Mouse (Mus musculus): ENCODE data around the gene Sema6c. TPM values are rescaled to one million over a fixed set of nuclear protein-coding genes. Genes with fewer than 3 reads are reported as not detected.
"Not testable (repeated sequence)": the region's sequence is repeated elsewhere in the genome, so short reads cannot be mapped to it uniquely, and the experiment has no call there.

Gene Sema6c
- total RNA-seq (2021): 10 to 100 TPM; 24.7 to 25.3 TPM

DNA sequence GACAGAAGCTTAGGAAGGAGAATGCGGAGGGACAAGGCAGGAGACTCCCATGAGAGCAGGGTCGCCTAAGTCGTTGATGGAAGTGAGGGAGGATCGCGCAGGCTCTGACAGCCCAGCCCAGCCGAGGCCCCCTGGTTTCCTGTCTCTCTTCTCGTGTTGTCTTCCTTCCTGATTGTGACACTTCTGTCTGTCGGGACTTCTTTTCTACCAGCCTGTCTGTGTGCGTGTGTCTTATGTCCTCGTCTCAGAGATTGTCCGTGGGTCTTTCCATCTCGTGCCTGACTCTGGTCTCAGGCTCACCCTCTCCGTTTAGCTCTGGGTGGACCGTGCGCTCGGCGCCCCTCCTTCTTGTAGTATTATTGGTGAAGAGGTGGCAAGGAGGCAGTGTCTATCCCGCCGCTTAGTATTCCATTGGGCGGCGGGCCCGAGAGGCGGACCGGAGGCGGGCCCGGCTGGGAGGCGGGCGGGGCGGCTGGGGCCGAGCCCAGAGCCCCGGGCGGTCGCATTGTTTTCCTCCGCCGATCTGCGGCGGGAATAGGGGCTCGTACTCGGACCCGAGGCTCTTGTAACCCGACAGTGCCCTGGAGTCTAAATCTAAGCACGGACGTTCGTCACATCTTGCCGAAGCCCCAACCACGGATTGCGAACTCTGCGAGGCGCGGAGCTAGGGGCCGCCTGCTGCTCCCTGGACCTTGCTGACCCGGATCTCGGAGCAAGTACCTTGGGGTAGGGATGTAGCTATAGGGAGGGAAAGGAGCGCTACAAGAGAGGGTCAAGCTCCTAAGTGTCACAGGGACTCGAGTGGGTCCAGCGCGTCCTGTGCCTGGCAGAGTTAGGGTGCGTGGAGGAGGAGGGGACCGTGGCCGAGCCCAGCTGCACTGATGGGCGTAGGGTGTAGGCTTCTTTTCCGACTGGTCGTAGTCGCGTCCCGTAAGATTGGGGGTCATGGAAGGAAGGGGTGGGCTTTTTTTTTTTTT lies at the start of gene Sema6c:
Sema6c (plus strand) TSS at position 471 of the 977 bp plus-strand sequence.
- intact Hi-C loops (cut with DNase I): no loop called here
- peak; percentile 87 to 94 for DNase-seq (ENCODE audit: low spot score in 2 of 2)

DNA sequence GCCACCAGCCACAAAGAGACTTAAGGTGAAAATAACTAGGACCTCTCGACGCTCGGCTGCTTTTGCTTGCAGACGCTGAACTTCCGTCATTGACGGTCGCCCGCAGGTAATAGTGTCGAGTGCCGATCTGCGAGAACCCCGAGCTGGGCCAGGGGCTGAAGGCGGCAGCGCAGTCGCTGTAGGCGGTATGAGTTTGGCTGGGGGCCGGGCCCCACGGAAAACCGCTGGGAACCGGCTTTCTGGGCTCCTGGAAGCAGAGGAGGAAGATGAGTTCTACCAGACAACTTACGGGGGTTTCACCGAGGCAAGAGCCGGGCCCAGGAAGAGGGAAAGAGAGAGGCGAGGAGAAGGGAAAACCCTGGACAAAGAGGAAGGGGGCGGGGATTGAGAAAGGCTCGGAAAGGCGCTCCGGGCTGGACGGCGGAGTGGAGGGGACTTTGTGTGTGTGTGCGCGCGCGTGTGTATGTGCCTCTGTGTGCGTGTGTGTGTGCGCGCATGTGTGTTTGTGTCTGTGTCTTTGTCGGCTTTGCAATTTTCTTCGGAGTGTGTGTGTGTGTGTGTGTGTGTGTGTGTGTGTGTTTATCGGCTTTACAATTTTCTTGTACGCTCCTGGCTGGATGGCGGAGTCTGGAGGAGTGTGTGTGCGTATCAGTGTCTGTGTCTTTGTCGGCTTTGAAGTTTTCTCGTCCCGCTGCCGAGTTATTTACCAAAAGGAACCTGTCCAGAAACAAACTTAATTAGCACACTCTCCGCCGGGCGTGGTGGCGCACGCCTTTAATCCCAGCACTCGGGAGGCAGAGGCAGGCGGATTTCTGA lies 49.1 kb upstream of the Sema6c start, which contains the start of gene Vps72:
Vps72 (plus strand) TSS at position 112 of the 816 bp plus-strand sequence.
- intact Hi-C loops (cut with DNase I): loop anchor here (2.0 kb wide), 1 partner anchor 22 kb away; no protein-coding TSS in a partner anchor
- DNase-seq (ENCODE audit: low spot score in 2 of 2): peak; percentile 91 to 96

DNA sequence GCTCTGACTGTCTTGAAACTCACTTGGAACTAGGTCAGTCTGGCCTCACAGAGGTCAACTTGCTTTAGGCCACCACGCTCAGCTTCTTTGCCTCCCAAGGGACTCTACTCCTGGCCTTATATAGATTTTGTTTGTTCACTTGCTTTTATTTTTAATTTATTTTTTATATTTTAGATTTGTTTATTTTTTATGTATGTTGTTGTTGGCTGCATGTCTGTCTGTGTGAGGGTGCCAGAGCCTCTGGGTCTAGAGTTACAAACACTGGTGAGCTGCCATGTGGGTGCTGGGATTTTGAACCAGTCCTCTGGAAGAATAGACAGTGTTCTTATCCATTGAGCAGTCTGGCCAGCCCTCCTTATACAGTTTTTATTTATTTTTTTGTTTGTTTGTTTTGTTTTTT lies 47.5 kb upstream of the Sema6c start:
- DNase-seq (ENCODE audit: low spot score in 2 of 2): no peak
- intact Hi-C loops (cut with DNase I): no loop called here

DNA sequence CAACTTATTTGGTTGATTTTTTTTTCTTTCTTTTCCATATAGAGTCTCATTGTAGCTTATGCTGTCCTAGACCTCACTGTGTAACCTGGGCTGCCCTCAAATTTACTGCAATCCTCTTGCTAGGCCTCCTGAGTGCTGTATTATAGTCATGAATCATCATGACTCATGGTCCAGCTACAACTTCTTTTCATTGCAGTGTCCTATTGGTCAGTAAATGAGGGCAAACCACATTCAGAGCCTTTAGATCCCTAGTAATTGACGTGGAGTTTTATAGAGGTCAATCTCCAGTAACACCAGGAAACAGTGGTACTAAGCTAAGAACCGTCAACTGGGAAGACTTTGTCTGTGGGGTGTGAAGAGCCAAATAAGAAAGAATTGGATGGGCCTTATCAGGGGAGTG lies 42.5 kb upstream of the Sema6c start:
- no peak for DNase-seq (ENCODE audit: low spot score in 2 of 2)
- intact Hi-C loops (cut with DNase I): no loop called here

DNA sequence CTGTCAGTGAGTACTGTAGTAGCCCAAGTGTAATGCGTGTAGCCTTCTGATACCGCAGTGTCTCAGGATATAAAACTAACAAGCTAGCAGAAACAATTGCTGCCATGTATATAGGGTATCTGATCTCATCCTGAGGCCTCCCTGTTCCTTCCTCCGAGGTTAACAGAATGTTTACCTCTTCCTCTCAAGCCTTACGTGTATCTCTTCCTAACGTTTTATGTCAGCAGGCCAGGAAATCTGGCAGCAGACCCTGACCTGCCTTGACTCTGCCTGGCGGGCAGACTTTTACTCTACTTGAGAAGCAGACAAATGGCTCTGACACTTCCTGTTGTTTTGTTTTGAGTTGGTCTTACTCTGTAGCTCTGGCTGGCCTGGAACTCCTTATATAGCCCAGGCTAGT lies 38.7 kb upstream of the Sema6c start:
- no peak for DNase-seq (ENCODE audit: low spot score in 2 of 2)
- intact Hi-C loops (cut with DNase I): no loop called here

DNA sequence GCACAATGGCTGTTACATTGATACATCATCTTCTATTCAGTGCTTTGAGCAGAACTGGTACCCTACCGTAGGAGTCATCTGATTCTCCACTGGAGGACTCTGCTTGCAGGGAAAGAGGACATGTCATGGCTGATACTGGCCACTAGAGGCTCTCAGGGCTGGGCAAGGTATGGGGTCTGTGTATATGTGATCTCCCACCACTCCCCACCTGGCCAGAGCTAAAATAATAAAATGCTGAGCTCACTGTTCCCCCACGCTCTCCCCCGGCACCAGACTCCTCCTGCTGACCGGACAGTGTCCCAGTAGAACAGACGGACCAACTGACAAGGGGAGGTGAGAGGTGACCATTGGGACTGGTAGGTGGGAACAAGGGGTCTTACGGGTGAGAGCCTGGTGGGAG lies 36.0 kb upstream of the Sema6c start, which contains the start of gene Tmod4:
Tmod4 (plus strand) TSS at position 231 of the 400 bp plus-strand sequence.
- intact Hi-C loops (cut with DNase I): no loop called here
- DNase-seq (ENCODE audit: low spot score in 2 of 2): no peak

DNA sequence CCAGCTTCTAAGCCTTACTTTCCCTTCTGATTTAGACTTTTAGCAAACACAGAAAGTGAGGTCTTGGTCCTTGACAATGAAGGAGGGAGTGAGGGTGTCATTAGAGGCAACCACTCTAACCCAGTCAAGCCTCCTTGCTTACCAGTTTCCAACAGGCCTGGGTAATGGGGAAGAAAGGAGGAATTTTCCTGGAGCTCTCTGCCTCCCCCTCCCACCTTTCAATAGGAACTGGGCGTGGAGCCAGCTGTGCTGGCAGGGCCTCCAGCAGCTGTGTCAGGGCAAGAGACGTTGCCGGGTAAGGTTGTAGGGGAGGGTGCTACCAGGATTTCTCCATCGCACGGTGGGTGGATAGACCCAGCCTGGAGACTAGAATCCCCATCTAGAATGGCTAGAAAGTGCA lies 35.3 kb upstream of the Sema6c start:
- peak in 1 of 2 experiments; percentile 42 for DNase-seq (ENCODE audit: low spot score in 2 of 2)
- intact Hi-C loops (cut with DNase I): no loop called here

DNA sequence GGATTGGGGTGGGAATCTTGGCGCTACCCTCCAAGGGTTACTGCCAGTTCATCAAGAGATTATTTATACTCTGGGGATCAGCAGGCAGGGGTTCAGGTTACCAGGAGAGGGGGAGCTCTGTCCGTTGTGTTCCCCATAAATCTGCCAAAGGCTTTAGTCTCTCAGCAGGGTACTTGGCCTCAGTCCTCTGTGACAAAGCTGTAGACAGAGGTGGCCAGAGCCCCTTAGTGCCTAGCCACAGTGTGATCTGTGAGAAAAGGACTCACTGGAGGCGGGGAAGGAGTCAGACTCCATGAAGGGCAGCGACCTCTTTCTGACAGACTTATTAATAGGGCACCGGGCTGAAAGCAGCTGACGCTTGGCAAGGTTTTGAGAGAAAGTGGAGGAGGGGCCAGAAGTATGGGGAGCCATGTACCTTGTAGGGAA lies 31.0 kb upstream of the Sema6c start:
- DNase-seq (ENCODE audit: low spot score in 2 of 2): no peak

DNA sequence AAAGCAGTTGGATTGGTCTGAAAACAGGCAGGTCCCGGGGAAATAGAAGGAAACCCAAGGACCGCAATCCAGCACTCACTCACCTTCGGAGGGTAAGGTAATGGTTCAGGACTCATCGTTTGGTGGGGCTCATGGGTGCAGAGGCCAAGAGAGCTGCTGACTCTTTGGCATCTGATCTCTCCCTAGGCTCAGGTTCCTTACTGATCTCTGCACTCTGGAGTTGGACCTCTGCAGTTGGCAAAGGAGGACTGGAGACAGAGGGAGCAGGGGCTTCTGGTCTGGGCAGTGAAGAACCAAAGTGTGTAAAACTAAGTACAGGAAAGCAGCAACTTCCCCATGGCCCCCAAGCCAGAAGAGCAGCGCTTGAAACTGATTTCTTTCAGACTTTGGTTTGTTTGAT lies 30.2 kb upstream of the Sema6c start:
- intact Hi-C loops (cut with DNase I): no loop called here
- no peak for DNase-seq (ENCODE audit: low spot score in 2 of 2)

More for the DNA sequence above, 31.0 kb upstream of the Sema6c start:
- intact Hi-C loops (cut with DNase I): no loop called here

DNA sequence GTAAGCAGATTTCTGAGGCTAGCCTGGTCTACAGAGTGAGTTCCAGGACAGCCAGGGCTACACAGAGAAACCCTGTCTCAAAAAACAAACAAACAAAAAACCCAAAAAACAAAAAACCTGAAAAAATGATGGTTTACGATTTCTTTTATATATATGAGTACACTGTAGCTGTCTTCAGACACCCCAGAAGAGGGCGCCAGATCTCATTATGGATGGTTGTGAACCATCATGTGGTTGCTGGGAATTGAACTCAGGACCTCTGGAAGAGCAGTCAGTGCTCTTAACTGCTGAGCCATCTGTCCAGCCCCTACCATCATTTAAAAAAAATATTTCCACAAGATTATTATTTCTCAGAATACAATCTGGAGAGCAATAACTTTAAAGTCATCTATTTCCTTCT lies 27.9 kb upstream of the Sema6c start:
- intact Hi-C loops (cut with DNase I): loop anchor here (2.0 kb wide), 1 partner anchor 22 kb away; the partner anchor contains the start of gene Vps72
- DNase-seq (ENCODE audit: low spot score in 2 of 2): not testable (repeated sequence)

DNA sequence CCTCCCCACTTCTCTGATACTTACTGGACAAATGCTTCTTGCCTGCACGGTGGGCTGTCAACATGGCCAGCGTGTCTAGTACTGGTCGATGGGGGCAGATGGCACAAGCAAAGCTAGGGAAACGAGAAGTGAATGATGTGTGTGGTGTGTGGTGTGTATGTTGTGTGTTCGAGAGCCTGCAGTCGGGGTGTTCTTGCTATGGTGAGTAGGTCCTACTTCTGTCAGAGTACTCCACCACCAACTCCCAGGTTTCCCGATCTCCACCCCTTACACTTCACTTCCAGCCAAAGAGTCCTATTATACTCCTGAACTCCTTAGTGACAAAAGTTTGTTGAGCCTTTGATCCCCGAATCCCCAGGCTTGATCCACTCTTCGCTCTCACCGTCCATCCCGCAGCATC lies 27.1 kb upstream of the Sema6c start:
- intact Hi-C loops (cut with DNase I): loop anchor here (2.0 kb wide), 1 partner anchor 22 kb away; the partner anchor contains the start of gene Vps72
- DNase-seq (ENCODE audit: low spot score in 2 of 2): no peak

DNA sequence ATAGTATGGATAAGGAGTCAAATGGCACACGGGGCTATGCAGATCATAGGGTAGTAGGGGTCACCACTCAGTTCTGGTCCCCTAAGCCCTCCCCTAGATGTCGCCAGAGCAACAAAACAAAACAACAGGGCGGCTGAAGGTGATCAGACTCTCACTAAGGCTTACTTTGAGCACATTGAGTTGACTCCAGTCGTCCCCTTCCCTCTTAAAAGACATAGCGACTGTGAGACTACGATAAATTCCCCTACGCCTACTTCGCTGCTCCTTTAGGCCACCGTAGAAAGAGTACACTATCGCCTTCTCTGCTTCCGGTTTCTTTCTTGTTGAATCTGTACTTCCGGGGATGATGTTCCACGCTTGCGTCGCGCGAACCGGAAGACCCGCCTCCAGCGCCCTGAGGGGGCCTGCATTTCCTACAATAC lies 26.6 kb upstream of the Sema6c start, which contains the start of the genes Scnm1 and Lysmd1:
Scnm1 (minus strand) TSS at position 332 of the 422 bp plus-strand sequence.
Lysmd1 (plus strand) TSS at position 409 of the 422 bp plus-strand sequence.
- intact Hi-C loops (cut with DNase I): loop anchor here (2.0 kb wide), 1 partner anchor 23 kb away; the partner anchor contains the start of gene Vps72
- DNase-seq (ENCODE audit: low spot score in 2 of 2): peak; percentile 88 to 98

DNA sequence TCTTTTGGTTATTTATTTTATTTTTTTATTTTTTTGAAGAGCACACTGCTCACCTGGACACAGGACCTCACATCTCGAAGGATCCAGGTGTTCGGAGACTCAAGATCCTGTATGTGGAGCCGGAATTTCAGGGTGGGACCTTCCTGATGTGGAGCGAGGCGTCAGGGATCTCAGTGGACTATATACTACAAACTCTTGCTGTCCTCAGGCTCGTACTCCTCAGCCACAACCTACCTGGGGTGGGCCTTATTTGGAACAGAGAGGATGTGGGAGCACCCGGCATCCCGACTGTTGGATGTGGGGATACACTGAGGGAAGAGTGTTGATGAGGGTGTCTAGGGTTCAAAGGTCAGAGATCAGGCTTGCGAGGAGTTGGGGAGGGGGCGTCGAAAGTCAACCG lies 26.1 kb upstream of the Sema6c start:
- intact Hi-C loops (cut with DNase I); DNase-seq (ENCODE audit: low spot score in 2 of 2): not testable (repeated sequence)

DNA sequence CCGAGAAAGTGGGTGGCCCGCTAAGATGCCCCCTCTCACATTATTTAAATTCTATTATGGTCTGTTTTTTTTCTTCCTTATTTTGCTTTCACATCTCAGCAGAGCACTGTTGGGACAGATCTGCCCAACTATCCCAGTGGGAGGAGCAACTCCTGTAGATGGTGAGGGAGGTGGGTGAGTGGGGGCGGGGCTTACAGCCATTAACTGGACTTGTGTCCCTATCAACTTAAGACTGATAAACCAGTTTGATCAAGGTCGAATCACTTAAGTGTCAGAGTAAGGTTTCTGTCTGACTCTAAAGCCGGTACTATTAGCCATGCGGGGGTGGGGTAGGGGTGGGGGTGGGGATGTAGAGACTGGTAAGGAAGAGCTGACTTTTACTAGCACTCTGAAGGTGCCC lies 25.2 kb upstream of the Sema6c start:
- intact Hi-C loops (cut with DNase I): no loop called here
- peak in 1 of 2 experiments; percentile 56 for DNase-seq (ENCODE audit: low spot score in 2 of 2)

DNA sequence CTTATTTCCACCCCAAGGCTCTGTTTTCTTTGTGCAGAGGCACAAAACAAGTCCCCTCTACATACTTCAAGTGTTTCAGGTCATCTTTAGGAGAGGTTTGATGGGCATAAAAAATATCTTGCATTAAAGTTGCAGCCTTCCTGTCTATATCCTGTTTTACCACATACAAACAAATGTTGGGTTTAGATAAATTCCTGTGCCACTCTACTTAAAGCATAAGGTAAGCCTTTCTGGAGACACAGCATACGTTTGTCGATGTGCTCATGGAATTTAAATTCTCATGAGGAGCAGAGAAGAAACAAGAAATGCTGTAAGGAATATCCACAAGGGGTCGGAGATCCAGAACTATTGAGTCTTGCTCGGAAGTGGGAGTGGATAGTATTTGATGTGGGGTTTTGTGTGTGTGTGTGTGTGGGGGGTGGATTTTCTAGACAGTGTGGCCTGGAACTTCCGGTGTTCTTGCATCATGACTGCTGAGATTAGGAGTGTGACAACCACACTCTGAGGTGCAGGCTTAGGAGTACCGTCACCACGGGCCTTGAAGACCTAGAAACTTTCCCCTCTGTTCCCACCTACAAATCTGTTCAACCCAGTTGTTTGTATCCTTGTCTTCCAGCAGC lies 24.7 kb upstream of the Sema6c start:
- no peak for DNase-seq (ENCODE audit: low spot score in 2 of 2)
- intact Hi-C loops (cut with DNase I): no loop called here

DNA sequence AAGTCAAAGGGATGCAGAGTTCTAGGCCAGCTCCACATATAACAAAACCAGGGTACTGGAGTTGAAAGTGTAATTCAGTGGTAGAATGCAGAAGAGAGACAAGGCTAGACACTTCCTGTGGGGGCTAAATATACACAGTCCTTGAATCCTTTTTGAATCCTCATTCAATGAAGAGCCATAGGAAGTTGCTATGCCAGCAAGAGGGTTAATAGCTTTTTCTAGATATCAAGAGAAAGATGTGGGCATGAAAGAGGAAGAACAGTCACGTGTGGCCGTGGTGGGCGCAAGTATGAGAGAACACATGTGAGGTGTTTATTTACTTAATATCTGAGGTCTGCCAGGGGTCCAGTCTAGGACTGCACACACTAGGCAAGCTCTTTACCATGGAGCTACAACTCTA lies 23.9 kb upstream of the Sema6c start:
- intact Hi-C loops (cut with DNase I): no loop called here
- DNase-seq (ENCODE audit: low spot score in 2 of 2): no peak

DNA sequence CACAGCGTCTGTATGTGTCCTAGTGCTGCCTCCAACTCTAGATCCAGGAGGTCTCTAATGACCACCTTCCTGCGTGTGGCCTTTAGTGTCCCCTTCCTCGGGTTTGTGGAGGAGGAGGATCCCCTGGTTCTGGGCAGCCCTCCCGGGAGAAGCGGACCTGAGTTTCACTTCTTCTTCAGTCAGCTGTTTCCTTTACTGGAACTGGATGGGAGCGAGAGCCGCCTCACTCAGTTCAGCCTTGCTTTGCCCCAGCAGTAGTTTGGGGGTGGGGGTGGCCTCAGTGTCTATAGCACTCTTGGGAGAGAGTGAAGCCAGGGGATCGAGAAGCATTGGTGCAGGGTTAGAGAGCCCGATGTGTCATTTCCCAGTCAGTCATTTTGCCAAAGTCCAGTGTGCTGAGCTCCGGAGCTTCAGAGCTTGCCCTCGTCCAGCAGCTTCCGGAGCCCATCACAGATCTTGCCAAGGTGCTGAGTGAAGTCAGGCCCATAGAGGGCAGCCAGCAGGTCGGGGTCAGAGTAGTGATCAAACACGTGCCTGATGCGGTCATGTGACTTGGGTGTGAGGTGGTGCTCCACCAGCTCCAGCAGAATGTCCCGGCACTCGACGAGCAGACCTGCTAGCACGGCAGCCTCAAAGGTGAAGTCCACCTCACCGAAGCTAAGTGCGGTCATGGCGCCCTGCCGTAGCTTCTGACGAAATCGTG lies 20.5 kb upstream of the Sema6c start:
- intact Hi-C loops (cut with DNase I): loop anchor here (5.0 kb wide), 2 partner anchors 78 to 123 kb away; partner anchors contain the start of gene Gabpb2
- DNase-seq (ENCODE audit: low spot score in 2 of 2): no peak

DNA sequence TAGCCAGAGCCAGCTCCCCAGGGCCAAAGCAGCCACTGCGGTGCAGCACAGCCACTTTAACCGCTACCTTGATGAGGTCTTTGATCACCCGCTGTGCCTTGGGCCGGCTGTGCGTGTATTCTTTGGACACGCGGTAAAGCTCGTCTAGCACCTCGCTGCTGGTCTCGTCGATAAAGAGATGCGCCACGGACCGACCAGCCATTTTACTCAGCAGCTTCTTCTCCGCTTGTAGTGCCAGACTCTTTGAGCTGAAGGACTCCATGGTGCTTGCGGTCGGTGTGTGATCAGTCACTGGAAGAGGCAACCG lies 20.0 kb upstream of the Sema6c start:
- no peak for DNase-seq (ENCODE audit: low spot score in 2 of 2)
- intact Hi-C loops (cut with DNase I): loop anchor here (5.0 kb wide), 2 partner anchors 77 to 122 kb away; partner anchors contain the start of gene Gabpb2

DNA sequence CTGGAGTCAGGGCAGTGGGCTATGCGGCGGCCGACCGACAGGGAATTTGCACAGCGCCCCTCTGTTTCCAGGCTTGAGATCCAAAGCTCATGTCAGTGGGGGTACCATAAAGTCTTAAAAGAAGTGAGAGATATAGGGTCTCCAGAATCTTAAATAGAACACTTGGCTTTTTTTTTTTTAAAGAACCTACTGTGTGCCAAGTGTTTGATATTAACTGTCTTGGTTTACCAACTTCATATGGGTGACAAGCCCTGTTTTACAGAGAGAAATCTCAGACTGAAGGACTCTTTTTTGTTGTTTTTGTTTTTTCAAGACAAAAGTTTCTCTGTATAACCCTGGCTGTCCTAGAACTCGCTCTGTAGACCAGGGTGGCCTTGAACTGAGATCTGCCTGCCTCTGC lies 19.5 kb upstream of the Sema6c start:
- intact Hi-C loops (cut with DNase I): loop anchor here (5.0 kb wide), 2 partner anchors 77 to 122 kb away; partner anchors contain the start of gene Gabpb2
- DNase-seq (ENCODE audit: low spot score in 2 of 2): no peak

Data from left cerebral cortex, postnatal 25 days (tissue).